Mouse (Mus musculus): Measurements from ENCODE around the gene Acsbg1. TPM values are rescaled to one million over a fixed set of nuclear protein-coding genes. Genes with fewer than 3 reads are reported as not detected.

The Acsbg1 gene
- polyA plus RNA-seq, 1 experiment from 2014 or later: 35.5 TPM

GRCm38 (mm10) chr9:54639192-54639591, 22.5 kb downstream of the Acsbg1 start:
- H3K27ac ChIP-seq (ENCODE audit: low read depth, low read length): no peak overlapping the region
- no peak overlapping the region for H3K4me3 ChIP-seq (ENCODE audit: low read depth, low read length)
- no peaks in the 10 kb centered on the region for H3K27me3 ChIP-seq (ENCODE audit: control insufficient read depth, insufficient read depth, low read length)
- no peaks in the 10 kb centered on the region for H3K4me1 ChIP-seq (ENCODE audit: control insufficient read depth, insufficient read depth, low read length)
- H3K9ac ChIP-seq (replicated peaks; ENCODE audit: low read depth, low read length): no peak overlapping the region
- H3K36me3 ChIP-seq (ENCODE audit: control insufficient read depth, insufficient read depth, low read length): no peaks in the 10 kb centered on the region
- WGBS: 74% methylated on average over 2 of the region's 2 CpGs
- H3K4me2 ChIP-seq (ENCODE audit: low read depth, low read length): no peak overlapping the region
- H3K9me3 ChIP-seq (ENCODE audit: control insufficient read depth, low read length): no peaks in the 10 kb centered on the region
- ATAC-seq (ENCODE audit: low read depth): no peak

GRCm38 (mm10) chr9:54637510-54638314, 24.0 kb downstream of the Acsbg1 start:
- Histone ChIP-seq H3K4me2 (ENCODE audit: low read depth, low read length) (no peak overlapping the region), H3K27ac (ENCODE audit: low read depth, low read length) (no peak overlapping the region), H3K9me3 (ENCODE audit: control insufficient read depth, low read length) (no peaks in the 10 kb centered on the region), H3K27me3 (ENCODE audit: control insufficient read depth, insufficient read depth, low read length) (no peaks in the 10 kb centered on the region), H3K36me3 (ENCODE audit: control insufficient read depth, insufficient read depth, low read length) (no peaks in the 10 kb centered on the region), H3K4me1 (ENCODE audit: control insufficient read depth, insufficient read depth, low read length) (no peaks in the 10 kb centered on the region), H3K9ac (replicated peaks; ENCODE audit: low read depth, low read length) (no peak overlapping the region), H3K4me3 (ENCODE audit: low read depth, low read length) (no peak overlapping the region)
- WGBS: 59% methylated on average over 5 of the region's 5 CpGs
- no peak for ATAC-seq (ENCODE audit: low read depth)

- Histone ChIP-seq H3K9ac (replicated peaks; ENCODE audit: low read depth, low read length) (no peak overlapping the region), H3K36me3 (ENCODE audit: control insufficient read depth, insufficient read depth, low read length) (no peaks in the 10 kb centered on the region), H3K4me3 (ENCODE audit: low read depth, low read length) (no peak overlapping the region), H3K4me2 (ENCODE audit: low read depth, low read length) (no peak overlapping the region), H3K9me3 (ENCODE audit: control insufficient read depth, low read length) (no peaks in the 10 kb centered on the region), H3K27me3 (ENCODE audit: control insufficient read depth, insufficient read depth, low read length) (no peaks in the 10 kb centered on the region), H3K27ac (ENCODE audit: low read depth, low read length) (no peak overlapping the region), H3K4me1 (ENCODE audit: control insufficient read depth, insufficient read depth, low read length) (no peaks in the 10 kb centered on the region)
- WGBS: 99% methylated on average over 2 of the region's 2 CpGs
- ATAC-seq (ENCODE audit: low read depth): no peak
Measured at GRCm38 (mm10) chr9:54633401-54633800, 28.3 kb downstream of the Acsbg1 start.

GRCm38 (mm10) chr9:54630905-54631304, 30.8 kb downstream of the Acsbg1 start:
- H3K4me3 ChIP-seq (ENCODE audit: low read depth, low read length): no peak overlapping the region
- H3K27ac ChIP-seq (ENCODE audit: low read depth, low read length): no peak overlapping the region
- H3K36me3 ChIP-seq (ENCODE audit: control insufficient read depth, insufficient read depth, low read length): no peaks in the 10 kb centered on the region
- H3K9me3 ChIP-seq (ENCODE audit: control insufficient read depth, low read length): no peaks in the 10 kb centered on the region
- no peak overlapping the region for H3K9ac ChIP-seq (replicated peaks; ENCODE audit: low read depth, low read length)
- ATAC-seq (ENCODE audit: low read depth): no peak
- H3K27me3 ChIP-seq (ENCODE audit: control insufficient read depth, insufficient read depth, low read length): no peaks in the 10 kb centered on the region
- no peak overlapping the region for H3K4me2 ChIP-seq (ENCODE audit: low read depth, low read length)
- H3K4me1 ChIP-seq (ENCODE audit: control insufficient read depth, insufficient read depth, low read length): no peaks in the 10 kb centered on the region

DNA sequence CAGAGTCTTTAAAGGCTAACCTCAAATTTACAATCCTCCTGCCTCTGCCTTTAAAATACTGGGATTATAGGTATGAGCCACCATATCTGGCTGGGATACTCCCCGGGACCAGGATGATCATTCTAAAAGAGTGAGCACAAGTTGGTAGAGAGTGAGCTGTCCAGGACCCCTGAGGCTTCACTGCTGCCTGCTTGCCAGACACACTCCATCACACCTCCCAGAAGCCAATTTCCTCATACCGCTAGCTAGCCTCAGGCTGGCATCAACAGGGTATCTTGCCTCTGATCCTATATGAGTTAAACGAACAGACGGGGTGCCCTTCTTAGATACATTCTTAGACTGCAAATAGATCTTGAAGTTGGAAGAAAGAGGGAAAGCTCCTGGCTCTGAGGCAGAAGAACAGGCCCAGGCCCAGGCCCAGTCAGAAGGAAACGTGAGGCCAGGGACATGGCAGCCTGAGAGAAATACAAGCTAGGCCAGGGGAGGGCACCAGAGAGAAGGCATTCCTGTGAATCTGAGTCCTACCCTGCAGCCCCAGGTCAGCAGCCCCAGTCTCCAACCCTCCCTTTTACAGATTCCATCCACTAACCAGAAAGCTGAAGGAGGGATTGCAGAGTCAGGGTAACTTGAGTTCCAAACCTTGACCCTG, 31.9 kb downstream of the Acsbg1 start:
- Histone ChIP-seq H3K9me3 (ENCODE audit: control insufficient read depth, low read length) (no peaks in the 10 kb centered on the region), H3K27ac (ENCODE audit: low read depth, low read length) (no peak overlapping the region), H3K36me3 (ENCODE audit: control insufficient read depth, insufficient read depth, low read length) (no peaks in the 10 kb centered on the region), H3K4me2 (ENCODE audit: low read depth, low read length) (no peak overlapping the region), H3K4me1 (ENCODE audit: control insufficient read depth, insufficient read depth, low read length) (no peaks in the 10 kb centered on the region), H3K9ac (replicated peaks; ENCODE audit: low read depth, low read length) (no peak overlapping the region), H3K27me3 (ENCODE audit: control insufficient read depth, insufficient read depth, low read length) (no peaks in the 10 kb centered on the region), H3K4me3 (ENCODE audit: low read depth, low read length) (no peak overlapping the region)
- ATAC-seq (ENCODE audit: low read depth): no peak
- 79% methylated on average over 5 of the region's 5 CpGs for WGBS

- H3K27ac ChIP-seq (ENCODE audit: low read depth, low read length): no peak overlapping the region
- H3K9ac ChIP-seq (replicated peaks; ENCODE audit: low read depth, low read length): no peak overlapping the region
- H3K36me3 ChIP-seq (ENCODE audit: control insufficient read depth, insufficient read depth, low read length): no peaks in the 10 kb centered on the region
- no peaks in the 10 kb centered on the region for H3K27me3 ChIP-seq (ENCODE audit: control insufficient read depth, insufficient read depth, low read length)
- no peaks in the 10 kb centered on the region for H3K4me1 ChIP-seq (ENCODE audit: control insufficient read depth, insufficient read depth, low read length)
- H3K4me2 ChIP-seq (ENCODE audit: low read depth, low read length): no peak overlapping the region
- 89% methylated on average over 4 of the region's 4 CpGs for WGBS
- no peak overlapping the region for H3K4me3 ChIP-seq (ENCODE audit: low read depth, low read length)
- no peaks in the 10 kb centered on the region for H3K9me3 ChIP-seq (ENCODE audit: control insufficient read depth, low read length)
- no peak for ATAC-seq (ENCODE audit: low read depth)
Measured at GRCm38 (mm10) chr9:54628752-54629151, 32.9 kb downstream of the Acsbg1 start.

GRCm38 (mm10) chr9:54627240-54627639, 34.4 kb downstream of the Acsbg1 start:
- Histone ChIP-seq H3K36me3 (ENCODE audit: control insufficient read depth, insufficient read depth, low read length) (no peaks in the 10 kb centered on the region), H3K27me3 (ENCODE audit: control insufficient read depth, insufficient read depth, low read length) (no peaks in the 10 kb centered on the region), H3K27ac (ENCODE audit: low read depth, low read length) (no peak overlapping the region), H3K4me2 (ENCODE audit: low read depth, low read length) (no peak overlapping the region), H3K9me3 (ENCODE audit: control insufficient read depth, low read length) (no peaks in the 10 kb centered on the region), H3K4me1 (ENCODE audit: control insufficient read depth, insufficient read depth, low read length) (no peaks in the 10 kb centered on the region), H3K9ac (replicated peaks; ENCODE audit: low read depth, low read length) (no peak overlapping the region), H3K4me3 (ENCODE audit: low read depth, low read length) (no peak overlapping the region)
- no peak for ATAC-seq (ENCODE audit: low read depth)
- 95% methylated on average over 5 of the region's 5 CpGs for WGBS

DNA sequence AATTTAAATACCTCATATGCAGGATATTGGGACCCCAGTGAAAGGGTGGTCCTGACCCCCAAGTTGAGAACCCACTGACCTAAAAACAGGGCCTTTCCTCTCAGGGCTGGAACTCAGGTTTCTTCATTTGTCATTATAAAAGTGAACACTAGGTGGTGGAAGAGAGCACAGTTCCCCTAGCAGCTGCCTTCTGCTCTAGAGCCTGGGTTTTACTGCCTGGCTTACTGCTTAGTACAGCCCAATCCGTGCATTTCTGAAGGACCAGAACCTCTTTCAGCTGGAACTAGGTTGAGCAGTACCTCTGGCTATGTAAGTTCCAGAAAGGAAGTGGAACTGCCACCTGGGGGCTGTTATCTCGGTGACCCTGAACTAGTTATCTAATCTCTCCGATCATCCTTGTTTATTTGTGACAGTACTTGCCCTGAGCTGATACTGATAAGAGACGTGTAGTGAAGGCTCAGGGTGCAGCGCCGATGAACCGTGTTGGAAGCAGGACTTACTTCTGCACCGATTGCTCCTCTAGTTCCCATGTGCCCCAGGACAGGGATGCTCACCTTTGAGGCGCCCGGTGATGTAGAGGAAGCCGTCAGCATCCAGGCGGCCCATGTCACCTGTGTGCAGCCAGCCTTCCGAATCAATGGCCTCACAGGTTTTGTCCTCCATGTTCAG, 47.4 kb downstream of the Acsbg1 start:
- ATAC-seq (ENCODE audit: low read depth): peak; percentile 72; the same call in 1 of the 2 replicates
- WGBS: 77% methylated on average over 13 of the region's 13 CpGs
- Histone ChIP-seq H3K9ac (replicated peaks; ENCODE audit: low read depth, low read length) (no peak overlapping the region), H3K4me3 (ENCODE audit: low read depth, low read length) (no peak overlapping the region), H3K36me3 (ENCODE audit: control insufficient read depth, insufficient read depth, low read length) (no peaks in the 10 kb centered on the region), H3K27ac (ENCODE audit: low read depth, low read length) (no peak overlapping the region), H3K4me1 (ENCODE audit: control insufficient read depth, insufficient read depth, low read length) (no peaks in the 10 kb centered on the region), H3K27me3 (ENCODE audit: control insufficient read depth, insufficient read depth, low read length) (no peaks in the 10 kb centered on the region), H3K4me2 (ENCODE audit: low read depth, low read length) (no peak overlapping the region), H3K9me3 (ENCODE audit: control insufficient read depth, low read length) (no peaks in the 10 kb centered on the region)

- Histone ChIP-seq H3K9me3 (ENCODE audit: control insufficient read depth, low read length) (no peaks in the 10 kb centered on the region), H3K9ac (replicated peaks; ENCODE audit: low read depth, low read length) (no peak overlapping the region), H3K4me2 (ENCODE audit: low read depth, low read length) (no peak overlapping the region), H3K4me3 (ENCODE audit: low read depth, low read length) (no peak overlapping the region), H3K27me3 (ENCODE audit: control insufficient read depth, insufficient read depth, low read length) (no peaks in the 10 kb centered on the region), H3K4me1 (ENCODE audit: control insufficient read depth, insufficient read depth, low read length) (no peaks in the 10 kb centered on the region), H3K36me3 (ENCODE audit: control insufficient read depth, insufficient read depth, low read length) (no peaks in the 10 kb centered on the region), H3K27ac (ENCODE audit: low read depth, low read length) (no peak overlapping the region)
- ATAC-seq (ENCODE audit: low read depth): no peak
- 85% methylated on average over 5 of the region's 5 CpGs for WGBS
Measured at GRCm38 (mm10) chr9:54612781-54613191, 48.9 kb downstream of the Acsbg1 start.
